Mouse (Mus musculus): Measurements from ENCODE around the gene Gapdh.

GRCm38 (mm10) chr6:125168086-125168485 is 1.8 kb upstream of the Gapdh start:
- TF ChIP-seq CTCF (IDR thresholded peaks at IDR 0.05; ENCODE audit: borderline replicate concordance, insufficient read depth, low read depth, low read length) (no peak), POLR2A (IDR thresholded peaks at IDR 0.05; ENCODE audit: borderline replicate concordance, insufficient read depth, low read length) (no peak)

Data from cerebellum, adult 2 months (tissue).